Mouse (Mus musculus) yolk sac, embryonic 10.5 days (tissue): ENCODE results near the gene Stim1.
"Not testable (repeated sequence)": the region's sequence is repeated elsewhere in the genome, so short reads cannot be mapped to it uniquely, and the experiment has no call there.

Experiments used
- DNase-seq: peaks from one replicate; pipeline ENCODE4 v3.0.0-alpha.2; 2017; ENCODE audit warnings: low spot score

The Stim1 gene

DNA sequence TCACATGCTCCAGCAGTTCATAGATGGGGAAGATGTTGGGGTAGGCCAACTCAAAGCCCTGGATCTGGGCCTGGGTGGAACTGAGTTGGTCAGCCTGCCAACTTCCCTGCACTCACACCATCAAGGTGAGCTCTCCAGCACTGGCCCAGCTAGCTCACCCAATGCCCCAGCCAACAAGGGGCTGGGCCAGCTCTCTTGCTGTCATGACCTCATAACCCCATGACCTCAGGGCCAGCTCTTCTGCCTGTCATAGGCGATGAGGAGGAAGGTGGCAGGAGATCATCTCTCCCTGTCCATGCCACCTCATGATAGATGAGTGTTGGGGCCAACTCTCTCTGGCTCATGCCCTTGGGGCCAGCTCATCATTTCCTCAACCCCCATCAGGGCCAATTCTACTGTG is 96.2 kb downstream of the Stim1 start:
- no peak for DNase-seq

- peak; percentile 18 for DNase-seq
Measured at GRCm38 (mm10) chr7:102369661-102370060, 102.1 kb downstream of the Stim1 start.

- DNase-seq: no peak
Measured at GRCm38 (mm10) chr7:102370526-102370925, 102.9 kb downstream of the Stim1 start.

DNA sequence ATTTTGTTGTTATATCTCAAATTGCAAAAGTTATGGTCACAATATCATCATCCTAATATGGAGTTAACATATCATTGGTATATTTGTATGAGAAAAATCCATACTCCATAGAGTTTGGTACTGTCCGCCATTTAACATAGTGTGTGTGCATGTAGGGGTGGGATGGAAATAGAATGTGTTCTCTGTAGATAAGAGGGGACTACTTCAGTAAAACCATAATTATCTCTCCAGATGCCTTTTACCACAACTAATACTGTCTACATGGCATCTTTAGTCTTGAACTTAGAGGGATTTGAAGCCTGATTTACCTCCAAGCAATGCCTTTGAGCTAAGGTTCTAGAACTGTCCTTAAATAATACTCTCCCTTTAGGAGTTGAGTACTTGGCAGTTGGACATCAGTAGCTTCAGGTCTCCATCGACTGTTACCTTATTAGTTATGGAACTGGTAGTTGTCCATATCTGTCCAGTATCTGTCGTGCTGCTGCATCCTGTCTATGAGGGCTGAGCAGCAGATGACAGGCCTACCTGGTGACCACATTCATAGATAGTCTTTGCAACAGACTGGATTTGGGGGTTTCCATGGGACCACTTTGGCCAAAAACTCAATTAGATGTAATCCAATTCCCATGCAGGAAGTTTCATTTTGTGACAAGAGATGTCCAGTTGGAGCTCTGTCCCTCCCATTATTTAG is 105.9 kb downstream of the Stim1 start:
- no peak for DNase-seq

- no peak for DNase-seq
Measured at GRCm38 (mm10) chr7:102383221-102383620, 115.6 kb downstream of the Stim1 start.

- DNase-seq: no peak
Measured at GRCm38 (mm10) chr7:102385973-102386372, 118.4 kb downstream of the Stim1 start.

GRCm38 (mm10) chr7:102389082-102389481 is 121.5 kb downstream of the Stim1 start:
- no peak for DNase-seq

DNA sequence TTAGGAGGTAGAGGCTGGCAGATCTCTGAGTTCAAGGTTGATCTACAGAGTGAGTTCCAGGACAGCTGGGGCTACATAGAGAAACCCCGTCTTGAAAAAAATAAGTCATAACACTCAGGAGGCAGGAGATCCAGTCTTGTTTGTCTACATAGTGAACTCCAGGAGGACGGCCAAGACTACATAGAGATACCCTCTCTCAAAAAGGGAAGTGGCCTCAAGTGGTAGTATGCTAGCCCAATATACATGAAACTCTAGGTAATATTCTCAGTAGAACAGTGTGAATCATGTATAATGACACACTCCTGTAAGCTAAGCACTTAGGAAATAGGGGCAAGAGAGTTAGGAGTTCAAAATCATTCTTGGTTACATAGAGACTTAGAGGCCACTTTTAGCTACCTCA is 126.3 kb downstream of the Stim1 start:
- no peak for DNase-seq

DNA sequence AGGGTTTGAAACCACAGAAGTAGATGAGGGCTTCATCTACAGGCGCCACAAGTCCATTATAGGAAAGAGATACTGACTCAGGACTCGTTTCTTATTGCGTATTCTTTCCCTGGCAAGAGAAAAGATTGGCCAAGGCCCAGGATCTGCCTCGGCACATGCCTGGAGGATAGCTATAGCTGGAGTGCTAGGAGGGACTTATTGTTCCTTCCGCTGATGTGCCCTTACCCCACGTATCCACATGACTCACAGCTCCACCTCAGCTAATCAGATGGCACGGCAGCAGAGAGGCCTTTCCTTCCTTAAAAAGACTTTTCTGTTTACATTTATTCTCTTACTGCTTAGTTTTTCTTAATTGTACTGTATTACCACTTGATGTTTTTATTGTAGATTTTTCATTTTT is 128.3 kb downstream of the Stim1 start:
- DNase-seq: no peak

GRCm38 (mm10) chr7:102396331-102396730 is 128.7 kb downstream of the Stim1 start:
- no peak for DNase-seq

GRCm38 (mm10) chr7:102399180-102399731 is 131.7 kb downstream of the Stim1 start:
- DNase-seq: no peak

DNA sequence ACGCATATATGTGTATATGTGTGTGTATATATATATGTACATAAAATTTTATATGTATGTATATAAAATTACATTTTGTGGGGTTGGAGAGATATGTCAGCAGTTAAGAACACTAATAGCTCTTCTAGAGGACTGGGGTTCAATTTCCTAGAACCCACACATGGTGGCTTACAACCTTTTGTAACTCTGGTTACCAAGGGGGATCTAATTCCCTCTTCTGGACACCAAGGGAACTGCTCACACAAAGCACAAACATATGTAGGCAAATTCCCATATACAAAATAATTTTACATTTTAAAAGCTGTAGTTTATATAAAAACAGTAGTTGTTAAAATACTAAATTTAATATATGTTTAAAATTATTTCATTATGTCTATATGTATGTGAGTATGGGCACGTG is 136.5 kb downstream of the Stim1 start:
- no peak for DNase-seq

DNA sequence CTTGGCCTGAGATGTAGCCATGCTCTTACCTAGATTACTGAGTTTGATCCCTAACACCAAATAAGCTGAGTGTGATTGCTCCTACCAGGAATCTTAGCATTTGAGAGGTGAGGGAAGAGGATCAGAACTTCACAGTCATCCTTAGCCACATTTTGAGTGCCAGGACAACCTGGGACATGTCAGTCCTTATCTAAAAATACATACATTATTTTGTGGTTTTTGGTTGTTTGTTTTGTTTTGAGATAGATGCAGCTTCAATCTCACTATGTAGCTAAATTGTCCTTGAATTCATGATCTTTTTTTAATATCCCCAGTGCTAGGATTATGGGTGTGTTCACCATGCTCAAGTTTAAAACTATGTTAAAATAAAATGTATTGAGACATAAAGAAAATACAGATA is 139.8 kb downstream of the Stim1 start:
- DNase-seq: no peak

- DNase-seq: not testable (repeated sequence)
Measured at GRCm38 (mm10) chr7:102415272-102415671, 147.7 kb downstream of the Stim1 start.

- no peak for DNase-seq
Measured at GRCm38 (mm10) chr7:102415841-102416240, 148.2 kb downstream of the Stim1 start.

DNA sequence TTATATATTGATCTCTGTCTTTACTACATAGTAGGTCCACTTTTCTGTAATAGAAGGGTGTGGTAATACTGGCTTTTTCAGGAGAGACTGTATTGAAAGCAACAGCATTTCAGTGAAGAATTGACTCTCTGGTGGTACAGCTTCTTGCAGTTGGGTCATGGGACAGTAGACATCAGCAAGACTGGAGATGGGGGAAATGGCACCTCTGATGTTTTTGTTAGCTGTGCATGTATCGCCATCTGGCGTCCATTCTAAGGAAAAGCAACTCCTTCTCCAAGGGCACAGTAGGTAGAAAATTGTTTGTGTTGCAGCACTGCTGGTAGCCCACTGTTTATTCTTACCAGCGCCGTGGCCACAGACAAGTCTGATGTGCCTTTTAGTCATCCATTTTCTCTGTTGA is 149.8 kb downstream of the Stim1 start:
- no peak for DNase-seq

GRCm38 (mm10) chr7:102422036-102422435 is 154.4 kb downstream of the Stim1 start:
- DNase-seq: no peak

- no peak for DNase-seq
Measured at GRCm38 (mm10) chr7:102425933-102426685, 158.5 kb downstream of the Stim1 start.

DNA sequence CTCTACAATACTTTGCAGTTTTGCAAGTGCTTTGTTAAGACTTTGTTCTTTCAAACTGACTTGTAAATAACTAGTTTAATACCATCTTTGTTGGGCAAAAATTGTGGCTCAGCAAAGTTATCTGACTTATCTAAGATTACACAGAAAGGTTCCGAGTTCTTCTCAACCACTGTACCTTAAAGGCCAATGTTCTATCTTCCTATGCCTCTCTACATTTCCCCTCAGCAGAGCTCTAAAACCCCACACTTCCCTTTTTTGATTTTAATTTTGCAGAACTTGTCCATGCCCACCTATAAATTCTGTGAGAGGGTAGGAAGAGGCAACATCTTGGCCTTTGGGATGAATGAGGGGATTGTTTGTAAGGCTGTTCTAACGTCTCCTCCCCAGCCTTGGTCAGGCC is 166.7 kb downstream of the Stim1 start:
- DNase-seq: no peak

DNA sequence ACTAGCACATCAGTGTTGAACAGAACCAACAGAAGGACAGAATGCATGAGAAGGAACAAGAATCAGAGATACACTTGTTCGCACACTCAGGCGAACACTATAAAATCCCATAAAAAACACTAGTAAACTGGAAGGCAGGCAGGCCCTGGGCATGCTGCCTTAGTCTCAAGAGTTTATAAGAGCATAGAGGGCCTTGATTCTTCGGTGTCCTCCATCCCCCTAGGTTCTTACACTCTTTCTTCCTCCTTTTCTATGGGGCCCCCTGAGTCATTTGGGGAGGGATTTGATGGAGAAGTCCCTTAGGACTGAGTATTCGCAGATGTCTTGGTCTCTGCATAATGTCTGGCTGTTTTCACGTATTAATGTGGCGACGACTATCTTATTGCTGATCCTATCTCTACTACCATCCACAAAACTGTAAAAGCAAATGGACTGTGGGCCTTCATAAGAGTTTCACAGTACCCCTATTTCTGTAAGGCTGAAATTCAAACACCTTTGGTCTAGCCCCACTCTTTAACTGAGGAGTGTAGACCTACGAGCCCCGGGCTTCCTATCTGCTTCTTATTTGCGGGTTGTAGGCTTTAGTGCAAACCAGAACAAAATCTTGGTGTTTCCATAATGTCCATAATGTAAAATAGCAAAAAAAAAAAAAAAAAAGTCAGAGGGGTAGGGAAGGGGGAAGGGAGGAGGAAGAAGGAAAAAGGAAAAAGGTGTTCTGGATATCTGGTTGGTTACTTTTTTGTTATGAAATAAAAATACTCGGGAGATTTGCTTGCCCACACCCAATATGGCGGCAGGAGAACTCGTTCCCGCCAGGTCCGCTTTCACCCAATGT is 173.4 kb downstream of the Stim1 start:
- DNase-seq: no peak

DNA sequence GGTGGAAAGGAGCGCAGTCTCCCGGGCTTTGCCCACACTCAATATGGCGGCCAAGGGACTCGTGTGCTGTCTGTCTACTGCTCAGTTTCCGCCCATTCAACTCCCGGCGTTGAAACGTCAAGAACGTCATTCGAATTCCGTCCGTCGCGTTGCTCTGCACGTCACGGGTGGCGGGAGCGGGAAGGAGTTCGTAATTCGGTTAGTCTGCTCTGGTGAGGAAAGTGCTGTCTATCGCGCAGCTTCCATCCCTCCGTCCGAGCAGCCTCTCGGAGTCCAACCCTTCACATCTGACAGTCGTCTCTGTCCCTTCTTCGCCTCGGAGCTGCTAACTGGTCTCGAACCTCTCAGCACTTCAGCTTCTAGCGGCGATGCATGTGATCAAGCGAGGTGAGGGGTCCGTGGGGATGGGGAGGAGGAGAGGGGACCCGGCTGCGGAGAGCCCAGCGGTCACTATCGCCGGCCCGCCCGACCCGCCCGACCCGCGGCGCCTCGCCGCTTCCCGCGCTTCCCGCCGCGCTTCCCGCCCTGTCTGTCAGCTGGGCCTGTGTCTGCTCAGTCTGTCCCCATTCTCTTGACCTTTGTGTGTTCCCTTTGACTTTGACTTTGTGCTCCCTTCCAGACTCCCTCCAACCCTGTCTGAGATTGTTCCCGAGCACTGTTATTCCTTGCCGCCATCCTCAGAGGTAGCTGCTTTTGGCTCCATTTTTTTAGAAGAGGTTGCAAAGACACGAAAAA is 174.2 kb downstream of the Stim1 start, which contains the start of gene Rrm1:
Gene Rrm1, plus strand, starts transcription at position 39 of the 735 bp plus-strand sequence.
- DNase-seq: peak; percentile 94

DNA sequence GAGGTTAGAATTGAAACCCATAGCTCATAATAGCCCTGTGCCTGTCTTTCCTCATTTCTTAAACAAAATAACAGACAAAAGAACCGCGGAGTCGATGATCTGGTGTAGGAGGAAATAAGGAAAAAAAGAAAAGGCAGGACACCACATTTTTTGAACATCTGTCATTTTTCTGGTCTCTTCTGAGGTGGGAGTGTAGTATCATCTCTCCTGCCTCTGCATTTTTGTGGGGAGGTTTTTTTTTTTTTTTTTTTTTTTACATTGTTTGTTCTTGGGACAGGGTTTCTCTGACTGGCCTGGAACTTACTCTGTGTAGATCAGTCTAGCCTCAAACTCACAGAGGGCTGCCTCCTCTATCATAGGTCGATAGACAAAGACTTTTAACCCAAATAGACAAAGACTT is 174.8 kb downstream of the Stim1 start:
- DNase-seq: no peak
